Mouse (Mus musculus) cerebellum, postnatal 10 days (tissue): ENCODE results near the gene Akap1.
"Not testable (repeated sequence)": the region's sequence is repeated elsewhere in the genome, so short reads cannot be mapped to it uniquely, and the experiment has no call there.

ENCODE experiments used
- DNase-seq, 2 experiments: peaks; one replicate each; pipeline ENCODE4 v3.0.0; 2021; ENCODE audit warnings: mixed read lengths in 2 of 2

The Akap1 gene

GRCm38 (mm10) chr11:88864458-88865197 lies at the start of gene Akap1:
Akap1 (minus strand) TSS chr11:88864586.
- DNase-seq: peak; percentile 98 to 99

- DNase-seq: peak; percentile 50 to 65
These were observed 45.1 kb upstream of the Akap1 start for GRCm38 (mm10) chr11:88909388-88910036.

GRCm38 (mm10) chr11:88908557-88909211 lies 44.3 kb upstream of the Akap1 start:
- DNase-seq: peak; percentile 81 to 83

- no peak for DNase-seq
These were observed 43.5 kb upstream of the Akap1 start for GRCm38 (mm10) chr11:88907886-88908285.

GRCm38 (mm10) chr11:88905621-88906020 lies 41.2 kb upstream of the Akap1 start:
- no peak for DNase-seq

- no peak for DNase-seq
These were observed 39.7 kb upstream of the Akap1 start for GRCm38 (mm10) chr11:88904080-88904479.

GRCm38 (mm10) chr11:88902762-88903161 lies 38.4 kb upstream of the Akap1 start:
- no peak for DNase-seq

GRCm38 (mm10) chr11:88901341-88901802 lies 37.0 kb upstream of the Akap1 start:
- no peak for DNase-seq

GRCm38 (mm10) chr11:88899561-88899960 lies 35.2 kb upstream of the Akap1 start:
- no peak for DNase-seq

GRCm38 (mm10) chr11:88898380-88898763 lies 34.0 kb upstream of the Akap1 start:
- DNase-seq: no peak

GRCm38 (mm10) chr11:88897624-88898379 lies 33.4 kb upstream of the Akap1 start:
- DNase-seq: no peak

- DNase-seq: peak in 1 of 2 experiments; percentile 39
These were observed 31.4 kb upstream of the Akap1 start for GRCm38 (mm10) chr11:88895800-88896232.

- DNase-seq: peak; percentile 38 to 39
These were observed 30.8 kb upstream of the Akap1 start for GRCm38 (mm10) chr11:88895235-88895634.

GRCm38 (mm10) chr11:88894279-88894678 lies 29.9 kb upstream of the Akap1 start:
- DNase-seq: not testable (repeated sequence)

- DNase-seq: not testable (repeated sequence)
These were observed 29.1 kb upstream of the Akap1 start for GRCm38 (mm10) chr11:88893501-88893900.

- DNase-seq: peak; percentile 15 to 28
These were observed 28.4 kb upstream of the Akap1 start for GRCm38 (mm10) chr11:88892789-88893188.

GRCm38 (mm10) chr11:88891921-88892561 lies 27.7 kb upstream of the Akap1 start:
- DNase-seq: peak; percentile 67 to 70

GRCm38 (mm10) chr11:88891446-88891845 lies 27.1 kb upstream of the Akap1 start:
- DNase-seq: peak; percentile 59 to 66

- DNase-seq: peak in 1 of 2 experiments; percentile 29
These were observed 26.5 kb upstream of the Akap1 start for GRCm38 (mm10) chr11:88890904-88891303.

- DNase-seq: no peak
These were observed 24.6 kb upstream of the Akap1 start for GRCm38 (mm10) chr11:88888996-88889395.

GRCm38 (mm10) chr11:88884376-88885065 lies 20.1 kb upstream of the Akap1 start:
- no peak for DNase-seq

GRCm38 (mm10) chr11:88878011-88878410 lies 13.6 kb upstream of the Akap1 start:
- no peak for DNase-seq
